Mouse (Mus musculus): ENCODE measurements around the gene Abhd17a. TPM values are rescaled to one million over a fixed set of nuclear protein-coding genes. Genes with fewer than 3 reads are reported as not detected.

Abhd17a gene
- total and polyA plus RNA-seq, 2 experiments from 2014 or later: 88.2 to 194 TPM

DNA sequence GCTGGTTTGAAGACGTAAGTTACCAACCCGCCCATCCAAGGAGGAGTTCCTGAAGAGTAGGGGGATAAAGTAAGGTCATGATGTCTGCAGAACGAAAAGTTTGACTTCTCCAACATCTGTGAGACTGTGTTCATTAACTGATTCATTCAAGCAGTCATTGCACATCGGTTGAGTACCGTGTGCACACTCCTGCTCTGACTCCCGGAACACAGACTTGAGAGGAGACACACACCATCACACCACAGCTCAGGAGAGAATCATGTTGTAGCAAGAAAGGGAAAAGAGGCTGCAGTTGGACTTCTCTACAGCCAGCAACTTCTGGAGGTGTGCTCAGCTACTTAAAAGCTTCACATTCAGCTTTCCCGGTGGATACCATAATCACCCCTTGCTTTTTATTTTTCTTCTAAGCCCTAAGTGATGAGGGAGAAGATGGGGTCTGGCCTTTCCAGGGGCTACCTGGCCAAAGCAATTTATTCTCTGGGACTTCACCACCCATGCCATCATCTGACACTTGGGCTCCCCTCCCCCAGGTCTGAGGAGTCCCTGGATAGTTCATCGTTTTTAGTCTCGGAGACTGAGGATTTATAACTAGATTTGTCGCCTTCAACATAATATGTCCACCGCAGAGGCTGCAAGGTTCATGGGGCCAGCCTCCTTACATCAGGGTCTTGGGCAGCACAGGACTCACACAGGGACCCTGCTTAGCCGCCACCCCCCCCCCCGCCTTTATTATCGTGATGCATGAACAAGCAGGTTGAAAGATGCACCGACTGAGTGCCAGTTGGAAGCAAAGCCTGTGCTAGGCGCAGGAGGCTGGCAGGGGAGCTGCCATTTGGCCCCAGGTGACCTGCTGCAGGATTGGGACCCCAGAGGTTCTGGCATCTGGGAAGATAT, 30.9 kb upstream of the Abhd17a start:
- H3K4me2 ChIP-seq (ENCODE audit: low read depth, low read length): peak overlapping the region; percentile 58
- no peaks in the 10 kb centered on the region for H3K27me3 ChIP-seq (ENCODE audit: control insufficient read depth, insufficient read depth, low read length)
- H3K9me3 ChIP-seq (replicated peaks; ENCODE audit: control insufficient read depth, low read length): no peaks in the 10 kb centered on the region
- ATAC-seq (ENCODE audit: insufficient read depth, low read depth) (no peak), DNase-seq (ENCODE audit: low spot score) (no peak)
- H3K4me1 ChIP-seq (ENCODE audit: control insufficient read depth, insufficient read depth): peaks cover 23% of the 10 kb centered on the region
- H3K36me3 ChIP-seq (replicated peaks; ENCODE audit: control insufficient read depth, insufficient read depth, low read length): no peaks in the 10 kb centered on the region; the same call in 1 of the 2 replicates
- no peak for TF ChIP-seq CTCF (IDR thresholded peaks at IDR 0.05; ENCODE audit: low read depth)
- TF ChIP-seq EP300 (IDR thresholded peaks at IDR 0.05; ENCODE audit: low read depth): no peak
- peak overlapping the region; percentile 82 for H3K4me3 ChIP-seq (ENCODE audit: low read depth, low read length)
- 52% methylated on average over 16 of the region's 16 CpGs for WGBS
- H3K27ac ChIP-seq (ENCODE audit: low read depth): peak overlapping the region; percentile 85
- H3K9ac ChIP-seq (replicated peaks; ENCODE audit: low read depth, low read length): 0 out of 2 replicates have a peak overlapping the region, but pooled peaks have one; percentile 9

DNA sequence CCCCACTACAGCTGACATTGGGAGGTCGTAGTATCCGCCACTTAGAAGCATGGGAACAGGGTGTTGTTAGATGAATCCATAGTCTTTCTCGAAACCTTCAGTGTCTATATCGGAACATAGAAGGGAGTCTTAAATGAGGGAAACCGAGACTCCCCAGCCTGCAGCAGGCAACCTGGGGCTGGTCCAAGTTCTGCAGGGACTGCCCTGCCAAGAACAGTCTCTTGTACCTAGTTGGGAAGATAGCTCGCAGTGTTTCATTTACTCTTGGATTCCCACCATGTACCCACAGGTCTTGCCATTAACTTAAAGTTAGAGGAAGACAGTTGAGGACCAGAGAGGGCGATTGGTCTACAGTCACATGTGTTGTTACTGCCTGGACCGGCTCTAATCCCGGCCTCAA, 30.2 kb upstream of the Abhd17a start:
- H3K27ac ChIP-seq (ENCODE audit: low read depth): no peak overlapping the region
- TF ChIP-seq CTCF (IDR thresholded peaks at IDR 0.05; ENCODE audit: low read depth) (no peak), EP300 (IDR thresholded peaks at IDR 0.05; ENCODE audit: low read depth) (no peak)
- 77% methylated on average over 9 of the region's 9 CpGs for WGBS
- H3K36me3 ChIP-seq (replicated peaks; ENCODE audit: control insufficient read depth, insufficient read depth, low read length): peaks cover 3% of the 10 kb centered on the region; the same call in 1 of the 2 replicates
- no peak overlapping the region for H3K4me2 ChIP-seq (ENCODE audit: low read depth, low read length)
- H3K27me3 ChIP-seq (ENCODE audit: control insufficient read depth, insufficient read depth, low read length): no peaks in the 10 kb centered on the region
- no peak overlapping the region for H3K4me3 ChIP-seq (ENCODE audit: low read depth, low read length)
- ATAC-seq (ENCODE audit: insufficient read depth, low read depth) (no peak), DNase-seq (ENCODE audit: low spot score) (no peak)
- no peaks in the 10 kb centered on the region for H3K9me3 ChIP-seq (replicated peaks; ENCODE audit: control insufficient read depth, low read length)
- H3K4me1 ChIP-seq (ENCODE audit: control insufficient read depth, insufficient read depth): peaks cover 20% of the 10 kb centered on the region
- no peak overlapping the region for H3K9ac ChIP-seq (replicated peaks; ENCODE audit: low read depth, low read length)

DNA sequence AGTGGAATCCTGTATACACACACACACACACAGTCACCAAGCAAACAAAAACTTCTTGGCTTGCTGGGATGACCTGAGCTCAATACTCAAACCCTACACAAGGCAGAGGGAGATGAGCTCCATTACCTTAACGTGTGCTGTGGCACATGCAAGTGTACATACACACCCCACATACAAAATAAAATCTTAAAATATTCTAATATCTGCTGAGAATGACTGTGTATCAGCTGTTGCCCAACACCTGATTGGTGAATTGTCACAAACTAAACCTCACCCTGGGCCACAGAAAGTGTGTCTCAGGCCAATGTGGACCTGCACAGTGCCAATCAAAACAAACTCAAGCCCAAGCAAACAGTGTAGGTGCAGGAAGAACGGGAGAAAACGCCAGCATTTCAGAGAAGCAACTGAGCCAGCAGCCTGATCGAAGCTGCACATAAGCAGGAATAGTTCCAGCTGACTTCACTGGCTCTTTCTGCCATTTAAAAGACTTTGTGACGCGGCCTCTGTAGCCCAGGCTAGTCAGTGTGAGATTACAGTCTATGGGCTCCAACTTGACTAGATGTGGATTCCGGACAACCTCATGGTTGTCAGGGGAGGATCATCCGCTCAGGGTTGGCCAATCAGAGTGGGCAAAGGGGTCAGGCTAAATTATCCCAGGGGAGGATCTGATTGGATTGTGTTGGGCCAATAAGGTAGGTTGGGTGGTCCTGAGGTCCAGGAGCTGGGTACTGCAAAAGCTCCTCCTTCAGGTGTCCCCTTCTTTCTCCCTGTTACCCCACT, 29.5 kb upstream of the Abhd17a start:
- TF ChIP-seq CTCF (IDR thresholded peaks at IDR 0.05; ENCODE audit: low read depth) (no peak), EP300 (IDR thresholded peaks at IDR 0.05; ENCODE audit: low read depth) (no peak)
- Histone ChIP-seq H3K27ac (ENCODE audit: low read depth) (no peak overlapping the region), H3K9me3 (replicated peaks; ENCODE audit: control insufficient read depth, low read length) (no peaks in the 10 kb centered on the region), H3K9ac (replicated peaks; ENCODE audit: low read depth, low read length) (no peak overlapping the region), H3K4me1 (ENCODE audit: control insufficient read depth, insufficient read depth) (peaks cover 20% of the 10 kb centered on the region), H3K36me3 (replicated peaks; ENCODE audit: control insufficient read depth, insufficient read depth, low read length) (peaks cover 10% of the 10 kb centered on the region), H3K4me2 (ENCODE audit: low read depth, low read length) (no peak overlapping the region), H3K27me3 (ENCODE audit: control insufficient read depth, insufficient read depth, low read length) (no peaks in the 10 kb centered on the region), H3K4me3 (ENCODE audit: low read depth, low read length) (no peak overlapping the region)
- DNase-seq (ENCODE audit: low spot score) (no peak), ATAC-seq (ENCODE audit: insufficient read depth, low read depth) (no peak)
- 41% methylated on average over 8 of the region's 8 CpGs for WGBS

DNA sequence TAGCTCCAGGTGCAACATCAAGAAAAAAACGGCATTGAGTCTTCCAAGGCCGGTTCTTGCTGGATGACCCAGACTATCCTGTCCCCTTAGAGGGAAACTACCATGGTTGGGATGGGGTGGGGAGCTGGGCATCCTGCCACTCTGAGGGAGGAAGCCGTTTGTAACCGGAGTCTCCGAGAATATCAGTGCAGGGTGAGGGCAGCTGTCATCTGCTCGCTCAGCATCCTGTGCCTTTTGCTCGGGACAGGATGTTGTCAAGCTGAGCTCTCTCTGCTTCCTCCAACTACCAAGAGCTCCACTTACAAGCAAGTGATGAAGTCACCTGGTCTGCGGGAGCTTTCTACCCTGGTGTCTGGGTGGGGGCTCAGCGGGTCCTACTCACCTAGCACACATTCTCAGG, 28.0 kb upstream of the Abhd17a start:
- peak overlapping the region; percentile 39 for H3K27ac ChIP-seq (ENCODE audit: low read depth)
- WGBS: 30% methylated on average over 9 of the region's 9 CpGs
- no peak overlapping the region for H3K4me2 ChIP-seq (ENCODE audit: low read depth, low read length)

DNA sequence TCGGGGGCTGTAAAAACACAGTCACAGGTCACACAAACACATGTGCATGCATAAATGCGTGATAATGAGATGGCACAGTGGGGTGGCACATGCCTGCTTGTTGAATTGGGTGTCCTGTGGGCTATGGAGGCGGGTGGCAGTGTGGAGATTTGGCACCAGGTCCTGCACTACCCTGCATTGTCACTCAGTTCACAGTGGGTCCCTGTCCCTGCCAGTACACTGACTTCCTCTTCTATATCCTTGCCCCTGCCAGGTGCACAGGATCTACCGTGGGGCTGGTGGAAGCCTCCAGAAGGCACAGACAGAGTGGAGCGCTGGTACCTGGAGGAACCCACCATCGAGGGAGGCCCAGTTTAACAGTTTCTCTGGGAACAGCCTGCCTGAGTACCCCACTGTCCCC, 24.2 kb upstream of the Abhd17a start:
- Histone ChIP-seq H3K4me1 (ENCODE audit: control insufficient read depth, insufficient read depth) (peaks cover 3% of the 10 kb centered on the region; the same call in 1 of the 2 replicates), H3K9ac (replicated peaks; ENCODE audit: low read depth, low read length) (no peak overlapping the region), H3K4me3 (ENCODE audit: low read depth, low read length) (no peak overlapping the region), H3K27ac (ENCODE audit: low read depth) (no peak overlapping the region), H3K27me3 (ENCODE audit: control insufficient read depth, insufficient read depth, low read length) (no peaks in the 10 kb centered on the region), H3K36me3 (replicated peaks; ENCODE audit: control insufficient read depth, insufficient read depth, low read length) (peaks cover 33% of the 10 kb centered on the region), H3K9me3 (replicated peaks; ENCODE audit: control insufficient read depth, low read length) (no peaks in the 10 kb centered on the region), H3K4me2 (ENCODE audit: low read depth, low read length) (no peak overlapping the region)
- TF ChIP-seq EP300 (IDR thresholded peaks at IDR 0.05; ENCODE audit: low read depth) (no peak), CTCF (IDR thresholded peaks at IDR 0.05; ENCODE audit: low read depth) (no peak)
- no peak for ATAC-seq (ENCODE audit: insufficient read depth, low read depth)
- DNase-seq (ENCODE audit: low spot score): no peak
- 85% methylated on average over 6 of the region's 6 CpGs for WGBS

More for the DNA sequence above, 28.0 kb upstream of the Abhd17a start:
- DNase-seq (ENCODE audit: low spot score) (peak; percentile 50), ATAC-seq (ENCODE audit: insufficient read depth, low read depth) (no peak)
- peaks cover 8% of the 10 kb centered on the region; the same call in 1 of the 2 replicates for H3K4me1 ChIP-seq (ENCODE audit: control insufficient read depth, insufficient read depth)
- peaks cover 23% of the 10 kb centered on the region for H3K36me3 ChIP-seq (replicated peaks; ENCODE audit: control insufficient read depth, insufficient read depth, low read length)
- TF ChIP-seq CTCF (IDR thresholded peaks at IDR 0.05; ENCODE audit: low read depth) (no peak), EP300 (IDR thresholded peaks at IDR 0.05; ENCODE audit: low read depth) (0 out of 2 replicates have a peak, but pooled peaks have one; percentile 35)
- H3K9ac ChIP-seq (replicated peaks; ENCODE audit: low read depth, low read length): no peak overlapping the region
- H3K9me3 ChIP-seq (replicated peaks; ENCODE audit: control insufficient read depth, low read length): no peaks in the 10 kb centered on the region
- no peaks in the 10 kb centered on the region for H3K27me3 ChIP-seq (ENCODE audit: control insufficient read depth, insufficient read depth, low read length)
- no peak overlapping the region for H3K4me3 ChIP-seq (ENCODE audit: low read depth, low read length)
